Mouse (Mus musculus): ENCODE data around the gene Lce1g.

The Lce1g gene

DNA sequence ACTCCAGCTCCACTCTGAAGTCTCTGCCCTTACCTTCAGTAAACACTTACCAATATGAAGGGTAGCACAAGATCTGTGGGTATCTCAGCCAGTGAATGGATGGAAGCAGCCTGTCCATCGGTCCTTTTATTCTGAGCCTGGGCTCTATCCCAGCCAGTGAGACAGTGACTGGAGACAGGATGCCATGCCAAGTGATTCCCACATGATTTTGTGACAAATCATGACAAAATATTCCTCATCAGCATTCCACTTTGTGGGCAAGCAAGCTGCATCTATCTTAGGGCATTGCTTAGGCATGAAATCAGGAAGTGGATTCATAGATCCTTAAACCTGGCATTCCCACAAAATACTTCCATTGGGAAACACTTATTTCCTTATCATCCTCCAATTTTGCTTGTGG, at the start of gene Lce1g:
Gene Lce1g (minus strand): TSS at position 101 of the 400 bp plus-strand sequence.
- no peak for DNase-seq (ENCODE audit: low spot score)

DNA sequence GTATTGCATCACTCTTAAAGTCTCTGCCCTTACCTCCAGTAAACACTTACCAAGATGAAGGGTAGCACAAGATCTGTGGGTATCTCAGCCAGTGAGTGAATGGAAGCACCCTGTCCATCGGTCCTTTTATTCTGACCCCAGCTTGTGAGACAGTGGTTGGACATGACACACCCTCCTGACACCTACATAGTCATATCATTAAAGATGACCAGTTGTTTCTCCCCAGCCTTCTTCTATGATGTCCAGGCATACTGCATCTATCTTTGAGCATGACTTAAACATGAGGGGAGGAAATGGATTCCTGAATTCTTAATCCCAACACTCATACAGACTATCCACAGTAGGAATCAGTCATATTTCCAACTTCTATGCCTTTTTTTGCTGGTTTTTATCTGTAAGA, 38.3 kb upstream of the Lce1g start, which contains the start of gene Lce1j:
Gene Lce1j (minus strand): TSS at position 101 of the 400 bp plus-strand sequence.
- DNase-seq (ENCODE audit: low spot score): no peak

DNA sequence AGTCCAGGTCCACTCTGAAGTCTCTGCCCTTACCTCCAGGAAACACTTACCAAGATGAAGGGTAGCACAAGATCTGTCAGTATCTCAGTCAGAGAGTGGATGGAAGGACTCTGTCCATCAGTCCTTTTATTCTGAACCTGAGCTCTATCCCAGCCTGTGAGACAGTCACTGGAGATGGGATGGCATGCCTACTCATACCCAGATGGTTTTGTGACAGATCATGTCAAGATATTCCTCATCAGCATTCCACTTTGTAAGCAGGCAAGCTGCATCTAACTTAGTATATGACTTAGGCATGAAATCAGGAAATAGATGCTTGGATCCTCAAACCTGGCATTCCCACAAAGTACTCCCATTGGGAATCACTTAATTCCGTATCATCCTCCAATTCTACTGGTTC, 26.7 kb upstream of the Lce1g start, which contains the start of gene Lce1i:
Gene Lce1i (minus strand): TSS at position 101 of the 400 bp plus-strand sequence.
- no peak for DNase-seq (ENCODE audit: low spot score)

DNA sequence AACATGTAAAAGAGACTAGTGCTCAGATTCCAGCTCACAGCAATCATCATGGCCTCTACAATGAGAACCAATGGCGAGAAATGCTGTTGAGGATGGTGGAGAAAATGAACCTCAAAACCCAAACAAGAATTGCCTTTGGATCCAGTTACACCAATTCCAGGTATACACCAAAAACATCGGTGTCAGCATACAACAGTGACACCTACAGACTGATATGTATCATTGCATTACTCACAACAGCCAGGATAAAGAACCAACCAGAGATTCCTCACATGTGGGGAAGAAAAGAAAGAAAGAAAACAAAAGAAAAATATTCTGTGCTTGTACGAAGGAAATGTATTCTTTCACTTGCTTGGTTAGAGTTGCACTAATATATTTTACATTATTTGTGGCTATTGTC, 19.4 kb upstream of the Lce1g start:
- DNase-seq (ENCODE audit: low spot score): peak; percentile 7

DNA sequence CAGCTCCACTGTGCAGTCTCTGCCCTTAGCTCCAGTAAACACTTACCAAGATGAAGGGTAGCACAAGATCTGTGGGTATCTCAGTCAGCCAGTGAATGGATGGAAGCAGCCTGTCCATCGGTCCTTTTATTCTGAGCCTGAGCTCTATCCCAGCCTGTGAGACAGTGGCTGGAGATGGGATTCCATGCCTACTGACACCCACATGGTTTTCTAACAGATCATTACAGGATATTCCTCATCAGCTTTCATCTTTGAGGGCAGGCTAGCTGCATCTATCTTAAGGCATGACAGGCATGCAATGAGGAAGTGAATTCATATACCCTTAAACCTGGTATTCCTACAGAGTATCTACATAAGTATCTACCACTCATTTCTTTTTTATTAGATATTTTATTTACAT, 12.8 kb upstream of the Lce1g start, which contains the start of gene Lce1h:
Gene Lce1h (minus strand): TSS at position 101 of the 400 bp plus-strand sequence.
- DNase-seq (ENCODE audit: low spot score): no peak

DNA sequence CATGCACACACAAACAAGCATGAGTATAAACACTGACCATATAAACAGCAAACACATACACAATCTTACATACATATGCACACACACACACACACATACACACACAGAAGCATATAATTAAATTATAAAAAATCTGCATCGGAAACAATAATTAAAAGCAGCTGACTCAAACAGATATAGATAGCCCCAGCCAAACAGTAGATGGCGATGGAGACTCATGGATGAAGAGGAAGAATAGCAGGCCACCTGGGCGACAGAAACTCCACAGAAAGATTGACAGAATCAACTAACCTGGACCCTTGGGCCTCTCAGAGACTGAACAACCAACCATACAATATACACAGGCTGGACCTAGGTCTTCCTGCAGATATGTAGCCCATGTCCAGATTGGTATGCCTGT, 1.1 kb upstream of the Lce1g start:
- peak; percentile 17 for DNase-seq (ENCODE audit: low spot score)

DNA sequence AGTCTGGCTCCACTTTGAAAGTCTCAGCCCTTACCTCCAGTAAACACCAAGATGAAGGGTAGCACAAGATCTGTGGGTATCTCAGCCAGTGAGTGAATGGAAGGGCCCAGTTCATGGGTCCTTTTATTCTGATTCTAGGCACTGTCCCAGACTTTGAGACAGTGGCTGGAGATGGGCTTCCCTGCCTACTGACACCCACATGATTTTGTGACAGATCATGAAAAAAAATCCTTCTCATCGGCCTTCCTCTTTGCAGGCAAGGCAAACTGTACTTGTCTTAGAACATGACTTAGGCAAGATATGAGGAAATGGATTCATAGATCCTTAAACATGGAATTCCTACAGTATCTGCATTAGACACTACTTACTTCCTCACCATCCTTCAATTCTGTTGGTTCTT, 13.1 kb downstream of the Lce1g start, which contains the start of gene Gm38119:
Gene Gm38119 (minus strand): TSS at position 101 of the 400 bp plus-strand sequence.
- DNase-seq (ENCODE audit: low spot score): no peak

DNA sequence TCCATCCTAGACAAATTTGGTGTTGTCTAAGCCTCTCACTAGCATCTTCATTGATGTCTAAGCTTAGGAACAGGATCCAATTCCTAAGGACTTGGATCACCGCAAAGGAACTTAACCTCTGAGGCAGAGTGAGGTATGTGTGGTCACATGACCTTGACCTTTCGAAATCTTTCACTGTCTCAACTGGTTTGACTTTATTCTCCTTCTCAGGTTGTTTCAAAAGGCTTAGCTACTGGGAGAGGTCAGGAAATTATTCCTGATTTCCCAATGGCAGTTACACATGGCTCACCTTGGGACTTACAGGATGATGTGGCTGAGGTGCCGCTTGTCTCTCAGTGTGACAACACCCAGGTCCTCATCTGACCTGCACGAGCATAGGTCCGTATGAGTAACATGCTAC, 29.5 kb downstream of the Lce1g start:
- DNase-seq (ENCODE audit: low spot score): no peak

DNA sequence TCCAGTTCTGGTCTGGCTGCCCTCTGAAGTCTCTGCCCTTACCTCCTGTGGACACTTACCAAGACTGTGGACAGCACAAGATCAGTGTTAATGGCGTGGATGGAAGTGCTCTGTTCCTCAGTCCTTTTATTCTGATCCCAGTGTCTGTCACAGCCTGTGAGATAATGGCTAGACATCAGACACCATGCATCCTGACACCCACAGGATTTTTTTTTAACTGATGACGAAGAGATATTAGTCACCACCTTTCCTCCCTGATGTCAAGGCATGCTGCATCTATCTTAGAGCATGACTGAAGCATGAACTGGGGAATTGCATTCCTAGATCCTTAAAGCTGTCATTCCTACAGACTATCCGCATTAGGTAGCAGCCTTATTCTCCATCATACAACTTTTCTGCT, 31.9 kb downstream of the Lce1g start, which contains the start of gene Lce1f:
Gene Lce1f (minus strand): TSS at position 101 of the 400 bp plus-strand sequence.
- DNase-seq (ENCODE audit: low spot score): no peak

DNA sequence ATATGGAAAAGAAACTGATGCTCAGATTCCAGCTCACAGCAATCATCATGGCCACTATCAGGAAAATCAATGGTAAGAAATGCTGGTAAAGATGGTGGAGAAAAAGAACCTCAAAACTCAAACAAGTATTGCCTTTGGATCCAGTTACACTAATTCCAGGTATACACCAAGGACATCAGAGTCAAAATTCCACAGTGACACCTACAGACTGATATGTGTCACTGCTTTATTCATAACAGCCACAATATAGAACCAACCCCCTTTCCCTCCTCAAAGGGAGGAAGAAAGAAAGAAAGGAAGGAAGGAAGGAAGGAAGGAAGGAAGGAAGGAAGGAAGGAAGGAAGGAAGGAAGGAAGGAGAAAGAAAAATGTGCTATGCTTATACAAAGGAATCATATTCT, 37.0 kb downstream of the Lce1g start:
- DNase-seq (ENCODE audit: low spot score): no peak

DNA sequence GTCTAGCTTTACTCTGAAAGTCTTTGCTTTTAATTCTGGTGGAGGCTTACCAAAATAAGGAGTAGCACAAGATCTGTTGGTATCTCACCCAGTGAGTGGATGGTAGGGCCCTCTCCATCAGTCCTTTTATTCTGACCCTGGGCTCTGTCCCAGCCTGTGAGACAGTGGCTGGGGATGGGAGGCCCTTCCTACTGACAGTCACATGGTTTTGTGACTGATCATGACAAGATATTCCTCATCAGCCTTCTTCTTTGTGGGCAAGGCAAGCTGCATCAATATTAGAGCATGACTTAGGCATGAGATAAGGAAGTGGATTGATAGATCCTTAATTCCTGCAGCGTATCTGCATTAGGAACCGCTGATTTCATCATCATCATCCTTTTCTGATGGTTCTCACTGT, 43.2 kb downstream of the Lce1g start, which contains the start of gene Lce1e:
Gene Lce1e (minus strand): TSS at position 101 of the 400 bp plus-strand sequence.
- DNase-seq (ENCODE audit: low spot score): no peak

Data from retina, embryonic 14.5 days (tissue).